Mouse (Mus musculus): ENCODE measurements around the gene Ilkap.

- no peak for TF ChIP-seq CTCF (IDR thresholded peaks at IDR 0.05; ENCODE audit: low read depth)
- TF ChIP-seq EP300 (IDR thresholded peaks at IDR 0.05; ENCODE audit: low read depth): no peak
Measured at GRCm38 (mm10) chr1:91367295-91367694, 31.3 kb downstream of the Ilkap start.

Data from liver, embryonic 14.5 days (tissue).